Mouse (Mus musculus): ENCODE results near the gene Mia3.

- TF ChIP-seq CTCF (IDR thresholded peaks at IDR 0.05; ENCODE audit: extremely low read depth, insufficient read depth, low read length), result no peak
- no peak for TF ChIP-seq POLR2A (IDR thresholded peaks at IDR 0.05; ENCODE audit: extremely low read depth, insufficient read depth, low read length)
These were observed 44.9 kb downstream of the Mia3 start for GRCm38 (mm10) chr1:183324433-183324832.
